Comparison of ENCODE assay signal across 21 mouse cellular contexts in genomic region chr9:107388263-107388662, GRCm38 (mm10). TPM values are rescaled to one million over a fixed set of nuclear protein-coding genes. Genes with fewer than 3 reads are reported as not detected.
DNase-seq lines count a peak whose midpoint lies in the region; TF ChIP-seq lines count a peak whose summit lies in the region.
"Had no signal": no experiment of that assay in that cellular context is flagged by ENCODE, and none has a peak within 500 bp of the region (broad histone marks: within the 10 kb centered on the region; RNA-seq: fewer than 3 reads in every experiment).

No protein-coding gene starts in this region.

- H3K4me3 ChIP-seq in CH12.LX (replicated peaks in 1 of 3; ENCODE audit: low read depth in 2 of 3, low read length in 2 of 3, poor library complexity in 1 of 3) = no peak overlapping the region
- H3K4me3 ChIP-seq in ES-E14 (ENCODE audit: insufficient read depth in 1 of 2, low read depth in 1 of 2, low read length in 2 of 2, poor library complexity in 1 of 2, severe bottlenecking in 1 of 2) = no peak overlapping the region
- H3K4me3 ChIP-seq in MEL (ENCODE audit: control insufficient read depth in 1 of 2, insufficient read depth in 1 of 2, low read depth in 2 of 2, low read length in 2 of 2) = no peak overlapping the region

- H3K27me3 ChIP-seq in CH12.LX (replicated peaks) = peaks cover 91% of the 10 kb centered on the region
- no peaks in the 10 kb centered on the region; a peak in 1 of 4 replicates for H3K27me3 ChIP-seq in MEL (ENCODE audit: control insufficient read depth in 1 of 2, insufficient read depth in 2 of 2, low read length in 2 of 2)

- TF ChIP-seq RAD21 in CH12.LX (IDR thresholded peaks at IDR 0.05; ENCODE audit: low read depth, low read length) = no peak
- TF ChIP-seq RAD21 in MEL (IDR thresholded peaks at IDR 0.05; ENCODE audit: low read depth, low read length) = no peak

- TF ChIP-seq CTCF in CH12.LX (conservative IDR thresholded peaks at IDR 0.05 in 1 of 2, IDR thresholded peaks at IDR 0.05 in 1 of 2; ENCODE audit: low read depth in 2 of 2, low read length in 2 of 2) = no peak
- TF ChIP-seq CTCF in MEL (IDR thresholded peaks at IDR 0.05 in 2 of 3, conservative IDR thresholded peaks at IDR 0.05 in 1 of 3; ENCODE audit: control insufficient read depth in 1 of 3, insufficient read depth in 1 of 3, low read depth in 2 of 3, low read length in 3 of 3, poor library complexity in 1 of 3, severe bottlenecking in 1 of 3) = no peak

- H3K36me3 ChIP-seq in CH12.LX (replicated peaks in 1 of 2; ENCODE audit: control insufficient read depth in 1 of 2, insufficient read depth in 1 of 2, low read length in 1 of 2) = no peaks in the 10 kb centered on the region
- H3K36me3 ChIP-seq in ES-E14 (ENCODE audit: control insufficient read depth, insufficient read depth, low read length, poor library complexity, severe bottlenecking) = no peaks in the 10 kb centered on the region
- H3K36me3 ChIP-seq in MEL (ENCODE audit: control insufficient read depth in 1 of 2, insufficient read depth in 2 of 2, low read length in 2 of 2) = no peaks in the 10 kb centered on the region
- H3K36me3 ChIP-seq: G1E had no signal

- H3K79me2 ChIP-seq in CH12.LX (replicated peaks; ENCODE audit: control insufficient read depth, extremely low read depth, insufficient read depth, poor library complexity, severe bottlenecking) = no peaks in the 10 kb centered on the region
- H3K79me2 ChIP-seq in MEL (ENCODE audit: control insufficient read depth, insufficient read depth, low read length, poor library complexity) = no peaks in the 10 kb centered on the region

- no peak overlapping the region for H3K9ac ChIP-seq in CH12.LX (ENCODE audit: insufficient read depth, low read depth)
- H3K9ac ChIP-seq in ES-E14 (ENCODE audit: insufficient read depth, low read depth, low read length, poor library complexity, severe bottlenecking) = no peak overlapping the region
- H3K9ac ChIP-seq in MEL (ENCODE audit: control insufficient read depth, low read depth, low read length, poor library complexity, severe bottlenecking) = no peak overlapping the region

- H3K4me2 ChIP-seq in CH12.LX (ENCODE audit: insufficient read depth, low read depth, poor library complexity, severe bottlenecking) = no peak overlapping the region

- no peaks in the 10 kb centered on the region for H3K4me1 ChIP-seq in CH12.LX (ENCODE audit: control insufficient read depth in 1 of 2, insufficient read depth in 2 of 2)
- peaks cover 0 to 10% of the 10 kb centered on the region in 2 experiments; a peak in 2 of 4 replicates for H3K4me1 ChIP-seq in ES-E14 (ENCODE audit: control insufficient read depth in 2 of 2, insufficient read depth in 2 of 2, low read length in 2 of 2, poor library complexity in 1 of 2)
- no peaks in the 10 kb centered on the region for H3K4me1 ChIP-seq in MEL (ENCODE audit: control insufficient read depth in 1 of 2, insufficient read depth in 2 of 2, low read length in 2 of 2)

- H3K27ac ChIP-seq in CH12.LX (ENCODE audit: insufficient read depth, low read depth) = no peak overlapping the region
- H3K27ac ChIP-seq in ES-E14 (ENCODE audit: insufficient read depth, low read depth, low read length, poor library complexity, severe bottlenecking) = no peak overlapping the region
- H3K27ac ChIP-seq in MEL (ENCODE audit: control insufficient read depth, low read depth, low read length) = no peak overlapping the region

- DNase-seq in CH12.LX (ENCODE audit: extremely low read depth) (no peak), ES-E14 (ENCODE audit: low read depth, low spot score) (no peak), MEL (ENCODE audit: low read depth, low spot score) (no peak)
- DNase-seq in urinary bladder, postnatal 36 days (ENCODE audit: low spot score in 2 of 2) = no peak
- DNase-seq in thymus, postnatal 0 days (ENCODE audit: low spot score) = no peak
- DNase-seq in c-Kit-positive CD71-positive TER-119-positive erythroid progenitor cells, embryonic 14.5 days (ENCODE audit: low spot score) = no peak
- DNase-seq: adrenal gland, adult 2 months; adrenal gland, adult 8-10 months; adrenal gland, postnatal 10 days; adrenal gland, postnatal 14 days; adrenal gland, postnatal 25 days; adrenal gland, postnatal 36 days; B cell, adult 2 months; cerebellum, adult 11 months; cerebellum, adult 11-12 months; cerebellum, adult 18-20 months; cerebellum, adult 2 months; cerebellum, adult 8-10 months; cerebellum, adult 9-10 months; cerebellum, adult 9-11 months had no signal

- TF ChIP-seq EP300 in CH12.LX (IDR thresholded peaks at IDR 0.05; ENCODE audit: low read length) = no peak
- TF ChIP-seq EP300 in MEL (IDR thresholded peaks at IDR 0.05; ENCODE audit: low read depth in 1 of 2, low read length in 2 of 2) = no peak

- TF ChIP-seq POLR2A in CH12.LX (IDR thresholded peaks at IDR 0.05; ENCODE audit: low read depth, low read length) (no peak), MEL (IDR thresholded peaks at IDR 0.05; ENCODE audit: control insufficient read depth in 1 of 2, insufficient read depth in 1 of 2, low read depth in 1 of 2, low read length in 2 of 2, poor library complexity in 1 of 2) (no peak)

- dilution Hi-C loops in CH12.LX (cut with MboI; ENCODE audit: extremely low pct_ligation_motif_present, extremely low pct_unique_long_range_greater_than_20kb, low sequenced_read_pairs) = no loop called here

- in situ Hi-C loops in CH12.LX (cut with MboI; ENCODE audit: low pct_ligation_motif_present, low pct_unique_long_range_greater_than_20kb, low sequenced_read_pairs) (no loop called here), ES-E14 (cut with MboI; ENCODE audit: low sequenced_read_pairs in 2 of 2, unreplicated experiment in 2 of 2) (no loop called here)

- H3K9me3 ChIP-seq in CH12.LX (replicated peaks; ENCODE audit: low read length) = no peaks in the 10 kb centered on the region
- no peaks in the 10 kb centered on the region for H3K9me3 ChIP-seq in ES-E14 (ENCODE audit: control insufficient read depth, insufficient read depth, low read depth, low read length)
- no peaks in the 10 kb centered on the region for H3K9me3 ChIP-seq in MEL (replicated peaks; ENCODE audit: insufficient read depth, low read length)
- H3K9me3 ChIP-seq: G1E had no signal

TF ChIP-seq in CH12.LX, 34 proteins besides CTCF, POLR2A, EP300 and RAD21:
- no peak for TF ChIP-seq ZMIZ1 (IDR thresholded peaks at IDR 0.05; ENCODE audit: low read depth, low read length)
- peak; percentile 97 for TF ChIP-seq MAFK (IDR thresholded peaks at IDR 0.05; ENCODE audit: insufficient replicate concordance, low read length)
TF ChIP-seq in CH12.LX: peak in this region for 1.

TF ChIP-seq in ES-E14, 5 proteins besides CTCF, POLR2A, EP300 and RAD21:
- TF ChIP-seq MAFK (IDR thresholded peaks at IDR 0.05; ENCODE audit: insufficient read depth, low read depth, low read length) (peak; percentile 98), CHD2 (IDR thresholded peaks at IDR 0.05; ENCODE audit: low read depth, low read length) (no peak), HCFC1 (IDR thresholded peaks at IDR 0.05; ENCODE audit: borderline replicate concordance, insufficient read depth, low read length) (no peak), ZC3H11A (IDR thresholded peaks at IDR 0.05; ENCODE audit: borderline replicate concordance, low read depth, low read length) (no peak)

TF ChIP-seq in MEL, 35 proteins besides CTCF, POLR2A, EP300 and RAD21:
- TF ChIP-seq MAFK (IDR thresholded peaks at IDR 0.05; ENCODE audit: borderline replicate concordance, low read depth, low read length) = peak; percentile 94
- TF ChIP-seq MEF2A (IDR thresholded peaks at IDR 0.05; ENCODE audit: extremely low read depth, insufficient replicate concordance, low read depth, low read length, poor library complexity, severe bottlenecking) = no peak

RNA-seq across cellular contexts. Expression of gene Cacna2d2, which starts 11.1 kb away (rescaled TPM):
- total RNA-seq in CH12.LX (2012; rRNA removed) = 0.04 TPM in 1 of 2 replicates, not detected in the other
- total RNA-seq in CH12.LX (2014; rRNA removed) = not detected in 2 replicates
- not detected in 2 replicates for polyA plus RNA-seq in CH12.LX (2012; ENCODE audit: insufficient read length, low read depth)
- 0.85 and 2.4 TPM in 2 replicates for total RNA-seq in ES-E14 (2012; rRNA removed)
- 0.20 TPM in 1 of 2 replicates, not detected in the other for total RNA-seq in MEL (2012; rRNA removed)
- polyA plus RNA-seq in MEL (2012; ENCODE audit: insufficient read depth in 1 of 2, insufficient read length in 2 of 2, low read depth in 1 of 2, low replicate concordance in 2 of 2, missing spikeins in 1 of 2) = under 1 TPM in 1 of 2 experiments, not detected in 1; 0.67 TPM
- polyA plus RNA-seq in thymus, postnatal 0 days (2015; fragmentation: Nextera tagmentation; extraction: Ambion mirVana) = 0.31 and 0.35 TPM in 2 replicates

RNA-seq across cellular contexts. Expression of gene 6430571L13Rik, which starts 47.9 kb away (rescaled TPM):
- total RNA-seq in CH12.LX (2012; rRNA removed) (0.34 and 0.72 TPM in 2 replicates), CH12.LX (2014; rRNA removed) (0.11 TPM in 1 of 2 replicates, not detected in the other), ES-E14 (2012; rRNA removed) (0.45 and 0.95 TPM in 2 replicates), MEL (2012; rRNA removed) (0.35 and 0.36 TPM in 2 replicates)
- polyA plus RNA-seq in CH12.LX (2012; ENCODE audit: insufficient read length, low read depth) (0.09 and 0.10 TPM in 2 replicates), MEL (2012; ENCODE audit: insufficient read depth in 1 of 2, insufficient read length in 2 of 2, low read depth in 1 of 2, low replicate concordance in 2 of 2, missing spikeins in 1 of 2) (under 1 TPM in 1 of 2 experiments, not detected in 1; 0.35 TPM)
- polyA plus RNA-seq in thymus, postnatal 0 days (2015; fragmentation: Nextera tagmentation; extraction: Ambion mirVana) = 0.42 and 0.51 TPM in 2 replicates

RNA-seq across cellular contexts. Expression of gene Hemk1, which starts 50.1 kb away (rescaled TPM):
- total RNA-seq in CH12.LX (2012; rRNA removed) (12.2 and 20.5 TPM in 2 replicates), CH12.LX (2014; rRNA removed) (10.8 and 12.1 TPM in 2 replicates), ES-E14 (2012; rRNA removed) (29.1 and 41.3 TPM in 2 replicates), MEL (2012; rRNA removed) (7.5 TPM in 2 replicates)
- polyA plus RNA-seq in CH12.LX (2012; ENCODE audit: insufficient read length, low read depth) (11.9 TPM in 2 replicates), MEL (2012; ENCODE audit: insufficient read depth in 1 of 2, insufficient read length in 2 of 2, low read depth in 1 of 2, low replicate concordance in 2 of 2, missing spikeins in 1 of 2) (10 to 100 TPM in 1 of 2 experiments, not detected in 1; 11.8 TPM)
- 5.7 and 6.2 TPM in 2 replicates for polyA plus RNA-seq in thymus, postnatal 0 days (2015; fragmentation: Nextera tagmentation; extraction: Ambion mirVana)

Comparison
In these comparisons a context has a peak if more than half of its experiments do, and no peak if none do; other contexts are left out.
1. Of the 35 proteins assayed by ChIP-seq in both MEL and CH12.LX: peak only in MEL: none; only in CH12.LX: none; in both: MAFK; in neither: 34.